ENCODE assay signal across 24 mouse cellular contexts in genomic region chr9:48214751-48215150, GRCm38 (mm10). TPM values are rescaled to one million over a fixed set of nuclear protein-coding genes. Genes with fewer than 3 reads are reported as not detected.
DNase-seq lines count a peak whose midpoint lies in the region; ATAC-seq and TF ChIP-seq lines count a peak whose summit lies in the region.
"Had no signal": no experiment of that assay in that cellular context is flagged by ENCODE, and none has a peak within 500 bp of the region (broad histone marks: within the 10 kb centered on the region; RNA-seq: fewer than 3 reads in every experiment).

No protein-coding gene starts in this region.

- no peak for DNase-seq in layer of hippocampus, adult 2 months (ENCODE audit: low spot score in 2 of 2)
- no peak for DNase-seq in layer of hippocampus, postnatal 25 days (ENCODE audit: extremely low spot score in 1 of 2, low spot score in 1 of 2)
- DNase-seq: adrenal gland, adult 2 months; adrenal gland, postnatal 14 days; cerebellum, adult 18-20 months; cerebellum, adult 9-11 months; cerebellum, postnatal 25 days; gastrocnemius, postnatal 10 days; gastrocnemius, postnatal 36 days; kidney, adult 11 months; kidney, adult 8-10 months had no signal

- ATAC-seq in forebrain, embryonic 15.5 days (replicated peaks), result peak; percentile 71
- no peak for ATAC-seq in forebrain, embryonic 12.5 days (ENCODE audit: low FRiP score)
- ATAC-seq in forebrain, embryonic 16.5 days, result peak; percentile 37
- ATAC-seq in erythroblast, adult 5-6 weeks (replicated peaks; ENCODE audit: low FRiP score, poor library complexity, severe bottlenecking), result no peak
- ATAC-seq: CD4-positive, CD25-positive, alpha-beta regulatory T cell, adult 4 months; hindbrain, embryonic 16.5 days; intestine, embryonic 15.5 days had no signal

- H3K36me3 ChIP-seq in forebrain, embryonic 15.5 days, result no peaks in the 10 kb centered on the region
- H3K36me3 ChIP-seq in forebrain, embryonic 12.5 days (replicated peaks), result no peaks in the 10 kb centered on the region
- no peaks in the 10 kb centered on the region for H3K36me3 ChIP-seq in forebrain, embryonic 16.5 days (ENCODE audit: control insufficient read depth, insufficient read depth)
- H3K36me3 ChIP-seq: embryonic facial prominence, embryonic 12.5 days; embryonic facial prominence, embryonic 15.5 days; hindbrain, embryonic 10.5 days; hindbrain, embryonic 13.5 days; intestine, embryonic 15.5 days had no signal

- H3K4me3 ChIP-seq in forebrain, embryonic 15.5 days, result no peak overlapping the region
- H3K4me3 ChIP-seq in forebrain, embryonic 12.5 days (replicated peaks), result no peak overlapping the region
- H3K4me3 ChIP-seq in layer of hippocampus, adult 2 months, result no peak overlapping the region
- H3K4me3 ChIP-seq in forebrain, embryonic 16.5 days (replicated peaks; ENCODE audit: low read length), result no peak overlapping the region
- H3K4me3 ChIP-seq: embryonic facial prominence, embryonic 12.5 days; embryonic facial prominence, embryonic 15.5 days; erythroblast, embryonic 14.5 days; hindbrain, embryonic 10.5 days; hindbrain, embryonic 13.5 days; intestine, embryonic 15.5 days had no signal

- TF ChIP-seq CTCF in layer of hippocampus, adult 2 months (conservative IDR thresholded peaks at IDR 0.05), result no peak

- H3K4me1 ChIP-seq in forebrain, embryonic 15.5 days, result peaks cover 19% of the 10 kb centered on the region
- H3K4me1 ChIP-seq in forebrain, embryonic 12.5 days, result no peaks in the 10 kb centered on the region; the same call in 1 of the 2 replicates
- peaks cover 26% of the 10 kb centered on the region for H3K4me1 ChIP-seq in forebrain, embryonic 16.5 days (replicated peaks; ENCODE audit: control insufficient read depth, insufficient read depth, low read length)
- H3K4me1 ChIP-seq: embryonic facial prominence, embryonic 12.5 days; hindbrain, embryonic 13.5 days; intestine, embryonic 15.5 days had no signal

- WGBS in forebrain, embryonic 15.5 days, result 61% methylated on average over 9 of the region's 9 CpGs
- WGBS in forebrain, embryonic 12.5 days, result 87% methylated on average over 9 of the region's 9 CpGs
- 58% methylated on average over 9 of the region's 9 CpGs for WGBS in forebrain, embryonic 16.5 days

- H3K9ac ChIP-seq in forebrain, embryonic 15.5 days (replicated peaks), result no peak overlapping the region
- H3K9ac ChIP-seq in forebrain, embryonic 12.5 days, result no peak overlapping the region
- H3K9ac ChIP-seq in forebrain, embryonic 16.5 days (replicated peaks; ENCODE audit: low read depth, low read length), result no peak overlapping the region
- H3K9ac ChIP-seq: embryonic facial prominence, embryonic 12.5 days; embryonic facial prominence, embryonic 15.5 days; hindbrain, embryonic 13.5 days; intestine, embryonic 15.5 days had no signal

- no peaks in the 10 kb centered on the region for H3K27me3 ChIP-seq in forebrain, embryonic 15.5 days
- no peaks in the 10 kb centered on the region for H3K27me3 ChIP-seq in forebrain, embryonic 12.5 days
- no peaks in the 10 kb centered on the region for H3K27me3 ChIP-seq in forebrain, embryonic 16.5 days (replicated peaks; ENCODE audit: control insufficient read depth, insufficient read depth, low read length)
- H3K27me3 ChIP-seq: embryonic facial prominence, embryonic 12.5 days; embryonic facial prominence, embryonic 15.5 days; hindbrain, embryonic 13.5 days; intestine, embryonic 15.5 days had no signal

- no peaks in the 10 kb centered on the region for H3K9me3 ChIP-seq in forebrain, embryonic 15.5 days
- H3K9me3 ChIP-seq in forebrain, embryonic 12.5 days, result no peaks in the 10 kb centered on the region
- H3K9me3 ChIP-seq in forebrain, embryonic 16.5 days (ENCODE audit: control insufficient read depth, low read length), result no peaks in the 10 kb centered on the region
- H3K9me3 ChIP-seq: embryonic facial prominence, embryonic 12.5 days; embryonic facial prominence, embryonic 15.5 days; hindbrain, embryonic 10.5 days; hindbrain, embryonic 13.5 days; intestine, embryonic 15.5 days had no signal

- H3K27ac ChIP-seq in forebrain, embryonic 15.5 days (replicated peaks), result peak overlapping the region; percentile 77
- no peak overlapping the region for H3K27ac ChIP-seq in forebrain, embryonic 12.5 days
- peak overlapping the region; percentile 48; the same call in 1 of the 2 replicates for H3K27ac ChIP-seq in layer of hippocampus, adult 2 months
- H3K27ac ChIP-seq in forebrain, embryonic 16.5 days (ENCODE audit: low read length), result peak overlapping the region; percentile 68
- H3K27ac ChIP-seq: embryonic facial prominence, embryonic 12.5 days; embryonic facial prominence, embryonic 15.5 days; hindbrain, embryonic 10.5 days; hindbrain, embryonic 13.5 days; intestine, embryonic 15.5 days had no signal

- H3K4me2 ChIP-seq in forebrain, embryonic 15.5 days (replicated peaks), result no peak overlapping the region
- no peak overlapping the region for H3K4me2 ChIP-seq in forebrain, embryonic 12.5 days
- 0 out of 2 replicates have a peak overlapping the region, but pooled peaks have one; percentile 6 for H3K4me2 ChIP-seq in forebrain, embryonic 16.5 days (ENCODE audit: low read length)
- H3K4me2 ChIP-seq: embryonic facial prominence, embryonic 12.5 days; embryonic facial prominence, embryonic 15.5 days; heart, embryonic 11.5 days; hindbrain, embryonic 13.5 days; intestine, embryonic 15.5 days had no signal

RNA-seq across cellular contexts. Expression of gene Nxpe4, which starts 52.9 kb away (rescaled TPM):
- 6.0 and 7.1 TPM in 2 replicates for polyA plus RNA-seq in forebrain, embryonic 15.5 days (2015; fragmentation: Nextera tagmentation; extraction: Ambion mirVana)
- polyA plus RNA-seq in forebrain, embryonic 12.5 days (2016; fragmentation: Nextera tagmentation; extraction: Ambion mirVana), result 6.5 and 7.5 TPM in 2 replicates
- 1 to 10 TPM; 8.3 TPM for total RNA-seq in layer of hippocampus, adult 2 months (2021)
- total RNA-seq in layer of hippocampus, postnatal 25 days (2021), result 10 to 100 TPM in 1 of 2 experiments, 1 to 10 TPM in 1; 9.1 to 11.2 TPM
- polyA plus RNA-seq in forebrain, embryonic 16.5 days (2015; fragmentation: Nextera tagmentation; extraction: Ambion mirVana), result 7.4 and 7.8 TPM in 2 replicates
- 34.1 and 36.3 TPM in 2 replicates for total RNA-seq in erythroblast, adult 5-6 weeks (2015; ENCODE audit: low replicate concordance)
- 35.2 and 35.4 TPM in 2 replicates for total RNA-seq in erythroblast, adult 5-6 weeks (2017; ENCODE audit: low replicate concordance)

Comparison
In these comparisons a context has a peak if more than half of its experiments do, and no peak if none do; other contexts are left out.
1. ATAC-seq: peak in forebrain, embryonic 15.5 days (single experiment) and forebrain, embryonic 16.5 days (single experiment); none in forebrain, embryonic 12.5 days (single experiment) and erythroblast, adult 5-6 weeks (single experiment).